Mouse (Mus musculus): ENCODE data around the gene Acox2.

GRCm38 (mm10) chr14:8256881-8257280 lies 2.3 kb downstream of the Acox2 start:
- TF ChIP-seq FLI1 (IDR thresholded peaks at IDR 0.05; ENCODE audit: low read length) (no peak), GATA1 (IDR thresholded peaks at IDR 0.05; ENCODE audit: borderline replicate concordance, low read length) (no peak)
